Mouse (Mus musculus): ENCODE data around the gene Erbb4.

DNA sequence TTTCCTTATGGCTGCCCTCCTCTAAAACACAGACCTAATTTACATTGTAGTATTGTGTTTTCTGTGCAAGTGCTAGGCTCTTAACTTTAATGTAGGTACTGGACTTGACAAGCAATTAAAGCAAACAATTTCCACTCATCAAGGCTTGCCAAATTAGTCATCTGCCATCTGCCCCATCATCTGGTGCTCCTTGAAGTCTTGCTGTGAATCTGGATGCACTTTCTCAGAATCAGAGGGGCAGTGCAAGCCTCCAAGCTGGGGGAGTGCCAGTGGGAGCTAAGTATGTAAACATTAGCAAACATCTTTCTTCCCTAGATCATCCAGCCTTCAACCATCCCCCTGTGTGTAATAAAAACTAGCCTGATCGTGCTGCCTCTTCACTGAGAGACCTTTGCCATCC is 358.9 kb downstream of the Erbb4 start:
- TF ChIP-seq GATA1 (IDR thresholded peaks at IDR 0.05; ENCODE audit: low read length) = no peak
- no peak for TF ChIP-seq TAL1 (IDR thresholded peaks at IDR 0.05; ENCODE audit: low read length)

All from erythroblast, embryonic 14.5 days (primary cell).